Mouse (Mus musculus): ENCODE data around the gene Apbb2. TPM values are rescaled to one million over a fixed set of nuclear protein-coding genes. Genes with fewer than 3 reads are reported as not detected.

Apbb2 gene
- total and polyA plus RNA-seq, 3 experiments = 0.34 to 0.40 (median 0.34) TPM

- H3K4me1 ChIP-seq (ENCODE audit: control insufficient read depth in 1 of 2, insufficient read depth in 2 of 2) = no peaks in the 10 kb centered on the region
- H3K4me2 ChIP-seq (ENCODE audit: insufficient read depth, low read depth, poor library complexity, severe bottlenecking) = no peak overlapping the region
- dilution Hi-C loops (cut with MboI; ENCODE audit: extremely low pct_ligation_motif_present, extremely low pct_unique_long_range_greater_than_20kb, low sequenced_read_pairs) (no loop called here), in situ Hi-C loops (cut with MboI; ENCODE audit: low pct_ligation_motif_present, low pct_unique_long_range_greater_than_20kb, low sequenced_read_pairs) (no loop called here)
- H3K79me2 ChIP-seq (replicated peaks; ENCODE audit: control insufficient read depth, extremely low read depth, insufficient read depth, poor library complexity, severe bottlenecking) = no peaks in the 10 kb centered on the region
- no peaks in the 10 kb centered on the region for H3K36me3 ChIP-seq (replicated peaks in 1 of 2; ENCODE audit: control insufficient read depth in 1 of 2, insufficient read depth in 1 of 2, low read length in 1 of 2)
- no peak overlapping the region for H3K9ac ChIP-seq (ENCODE audit: insufficient read depth, low read depth)
- H3K9me3 ChIP-seq (replicated peaks; ENCODE audit: low read length) = peaks cover 2% of the 10 kb centered on the region
- no peak for TF ChIP-seq BHLHE40 (IDR thresholded peaks at IDR 0.05; ENCODE audit: low read depth, low read length)
- TF ChIP-seq GABPA (IDR thresholded peaks at IDR 0.05; ENCODE audit: insufficient replicate concordance, low read depth, low read length) = no peak
- no peak for TF ChIP-seq MAZ (IDR thresholded peaks at IDR 0.05; ENCODE audit: low read depth, low read length)
- no peak for TF ChIP-seq CHD2 (IDR thresholded peaks at IDR 0.05; ENCODE audit: low read length)
- TF ChIP-seq TBP (conservative IDR thresholded peaks at IDR 0.05; ENCODE audit: low read depth, low read length) = no peak
- no peak overlapping the region for H3K27ac ChIP-seq (ENCODE audit: insufficient read depth, low read depth)
- no peak overlapping the region for H3K4me3 ChIP-seq (replicated peaks in 1 of 3; ENCODE audit: low read depth in 2 of 3, low read length in 2 of 3, poor library complexity in 1 of 3)
- DNase-seq (ENCODE audit: extremely low read depth) = no peak
- no peaks in the 10 kb centered on the region for H3K27me3 ChIP-seq (replicated peaks)
Observed at GRCm38 (mm10) chr5:66550292-66550691, 68.3 kb downstream of the Apbb2 start.

GRCm38 (mm10) chr5:66549691-66550090 is 68.9 kb downstream of the Apbb2 start:
- no peaks in the 10 kb centered on the region for H3K4me1 ChIP-seq (ENCODE audit: control insufficient read depth in 1 of 2, insufficient read depth in 2 of 2)

GRCm38 (mm10) chr5:66546969-66547511 is 71.5 kb downstream of the Apbb2 start:
- Histone ChIP-seq H3K4me3 (replicated peaks in 1 of 3; ENCODE audit: low read depth in 2 of 3, low read length in 2 of 3, poor library complexity in 1 of 3) (no peak overlapping the region), H3K4me1 (ENCODE audit: control insufficient read depth in 1 of 2, insufficient read depth in 2 of 2) (peaks cover 0 to 5% of the 10 kb centered on the region in 2 experiments; a peak in 2 of 4 replicates), H3K27me3 (replicated peaks) (no peaks in the 10 kb centered on the region), H3K9me3 (replicated peaks; ENCODE audit: low read length) (no peaks in the 10 kb centered on the region), H3K36me3 (replicated peaks in 1 of 2; ENCODE audit: control insufficient read depth in 1 of 2, insufficient read depth in 1 of 2, low read length in 1 of 2) (no peaks in the 10 kb centered on the region), H3K9ac (ENCODE audit: insufficient read depth, low read depth) (no peak overlapping the region), H3K4me2 (ENCODE audit: insufficient read depth, low read depth, poor library complexity, severe bottlenecking) (no peak overlapping the region), H3K79me2 (replicated peaks; ENCODE audit: control insufficient read depth, extremely low read depth, insufficient read depth, poor library complexity, severe bottlenecking) (no peaks in the 10 kb centered on the region), H3K27ac (ENCODE audit: insufficient read depth, low read depth) (no peak overlapping the region)
- DNase-seq (ENCODE audit: extremely low read depth) = no peak
- dilution Hi-C loops (cut with MboI; ENCODE audit: extremely low pct_ligation_motif_present, extremely low pct_unique_long_range_greater_than_20kb, low sequenced_read_pairs) = no loop called here
- in situ Hi-C loops (cut with MboI; ENCODE audit: low pct_ligation_motif_present, low pct_unique_long_range_greater_than_20kb, low sequenced_read_pairs) = no loop called here
- TF ChIP-seq CTCF (conservative IDR thresholded peaks at IDR 0.05 in 1 of 2, IDR thresholded peaks at IDR 0.05 in 1 of 2; ENCODE audit: low read depth in 2 of 2, low read length in 2 of 2) (no peak), MAX (IDR thresholded peaks at IDR 0.05; ENCODE audit: low read length) (no peak), TBP (conservative IDR thresholded peaks at IDR 0.05; ENCODE audit: low read depth, low read length) (no peak), KAT2A (IDR thresholded peaks at IDR 0.05; ENCODE audit: insufficient replicate concordance, low read length) (no peak), USF1 (IDR thresholded peaks at IDR 0.05; ENCODE audit: low read depth, low read length) (no peak), MAFK (IDR thresholded peaks at IDR 0.05; ENCODE audit: insufficient replicate concordance, low read length) (no peak), ZC3H11A (IDR thresholded peaks at IDR 0.05; ENCODE audit: low read depth, low read length) (no peak), RAD21 (IDR thresholded peaks at IDR 0.05; ENCODE audit: low read depth, low read length) (no peak), TCF12 (IDR thresholded peaks at IDR 0.05; ENCODE audit: low read depth, low read length) (no peak), USF2 (conservative IDR thresholded peaks at IDR 0.05; ENCODE audit: low read depth, low read length) (no peak), E2F4 (IDR thresholded peaks at IDR 0.05; ENCODE audit: insufficient replicate concordance, low read depth, low read length) (no peak), UBTF (IDR thresholded peaks at IDR 0.05; ENCODE audit: low read depth, low read length) (no peak), GABPA (IDR thresholded peaks at IDR 0.05; ENCODE audit: insufficient replicate concordance, low read depth, low read length) (no peak), CHD1 (IDR thresholded peaks at IDR 0.05; ENCODE audit: low read depth, low read length) (no peak), BHLHE40 (IDR thresholded peaks at IDR 0.05; ENCODE audit: low read depth, low read length) (no peak), ZNF384 (IDR thresholded peaks at IDR 0.05; ENCODE audit: low read depth, low read length) (no peak), MXI1 (IDR thresholded peaks at IDR 0.05; ENCODE audit: low read depth, low read length) (no peak)

More at GRCm38 (mm10) chr5:66549691-66550090, 68.9 kb downstream of the Apbb2 start:
- H3K36me3 ChIP-seq (replicated peaks in 1 of 2; ENCODE audit: control insufficient read depth in 1 of 2, insufficient read depth in 1 of 2, low read length in 1 of 2) = no peaks in the 10 kb centered on the region
- no peak overlapping the region for H3K9ac ChIP-seq (ENCODE audit: insufficient read depth, low read depth)
- dilution Hi-C loops (cut with MboI; ENCODE audit: extremely low pct_ligation_motif_present, extremely low pct_unique_long_range_greater_than_20kb, low sequenced_read_pairs) (no loop called here), in situ Hi-C loops (cut with MboI; ENCODE audit: low pct_ligation_motif_present, low pct_unique_long_range_greater_than_20kb, low sequenced_read_pairs) (no loop called here)
- no peak overlapping the region for H3K4me3 ChIP-seq (replicated peaks in 1 of 3; ENCODE audit: low read depth in 2 of 3, low read length in 2 of 3, poor library complexity in 1 of 3)
- DNase-seq (ENCODE audit: extremely low read depth) = no peak
- no peak for TF ChIP-seq JUND (conservative IDR thresholded peaks at IDR 0.05; ENCODE audit: low read depth, low read length)
- TF ChIP-seq RCOR1 (conservative IDR thresholded peaks at IDR 0.05; ENCODE audit: low read depth, low read length) = no peak
- no peak for TF ChIP-seq JUN (IDR thresholded peaks at IDR 0.05; ENCODE audit: insufficient read depth, low read depth, low read length)
- TF ChIP-seq NRF1 (IDR thresholded peaks at IDR 0.05; ENCODE audit: low read depth, low read length) = no peak
- no peak for TF ChIP-seq PAX5 (IDR thresholded peaks at IDR 0.05; ENCODE audit: low read length)
- no peak for TF ChIP-seq ETS1 (conservative IDR thresholded peaks at IDR 0.05; ENCODE audit: low read depth, low read length)
- no peak for TF ChIP-seq RAD21 (IDR thresholded peaks at IDR 0.05; ENCODE audit: low read depth, low read length)
- no peak for TF ChIP-seq ZKSCAN1 (IDR thresholded peaks at IDR 0.05; ENCODE audit: borderline replicate concordance, low read depth, low read length)
- no peak for TF ChIP-seq MEF2A (IDR thresholded peaks at IDR 0.05; ENCODE audit: borderline replicate concordance, low read depth, low read length)
- no peak for TF ChIP-seq IRF4 (IDR thresholded peaks at IDR 0.05; ENCODE audit: low read depth, low read length)
- no peak for TF ChIP-seq BHLHE40 (IDR thresholded peaks at IDR 0.05; ENCODE audit: low read depth, low read length)
- TF ChIP-seq SIN3A (IDR thresholded peaks at IDR 0.05; ENCODE audit: low read length) = no peak
- TF ChIP-seq USF2 (conservative IDR thresholded peaks at IDR 0.05; ENCODE audit: low read depth, low read length) = no peak
- TF ChIP-seq POLR2A (IDR thresholded peaks at IDR 0.05; ENCODE audit: low read depth, low read length) = no peak
- TF ChIP-seq ZNF384 (IDR thresholded peaks at IDR 0.05; ENCODE audit: low read depth, low read length) = no peak
- TF ChIP-seq GABPA (IDR thresholded peaks at IDR 0.05; ENCODE audit: insufficient replicate concordance, low read depth, low read length) = no peak
- TF ChIP-seq USF1 (IDR thresholded peaks at IDR 0.05; ENCODE audit: low read depth, low read length) = no peak
- no peak for TF ChIP-seq ZMIZ1 (IDR thresholded peaks at IDR 0.05; ENCODE audit: low read depth, low read length)
- H3K9me3 ChIP-seq (replicated peaks; ENCODE audit: low read length) = no peaks in the 10 kb centered on the region
- H3K79me2 ChIP-seq (replicated peaks; ENCODE audit: control insufficient read depth, extremely low read depth, insufficient read depth, poor library complexity, severe bottlenecking) = no peaks in the 10 kb centered on the region
- H3K27me3 ChIP-seq (replicated peaks) = no peaks in the 10 kb centered on the region
- H3K4me2 ChIP-seq (ENCODE audit: insufficient read depth, low read depth, poor library complexity, severe bottlenecking) = no peak overlapping the region
- no peak overlapping the region for H3K27ac ChIP-seq (ENCODE audit: insufficient read depth, low read depth)

Data from CH12.LX (cell line).